Mouse (Mus musculus) heart, postnatal 0 days (tissue): Measurements from ENCODE around the gene Gm49318. TPM values are rescaled to one million over a fixed set of nuclear protein-coding genes. Genes with fewer than 3 reads are reported as not detected.
A peak's percentile ranks its signal among the peaks of the same experiment; 100 is the strongest.

ENCODE experiments used
- ATAC-seq: fragments of 200-750 bp; cut with Nextera tagmentation; 2 replicates; pipeline ENCODE4 v1.8.0; 2017; ENCODE audit warnings: low read depth, moderate number of reproducible peaks, moderate library complexity; ENCODE audit not compliant: insufficient read depth
- DNase-seq: peaks from one replicate; pipeline ENCODE4 v3.0.0-alpha.2; 2016; ENCODE audit warnings: low spot score
- H3K27ac ChIP-seq: fragments of 300-500 bp; sonication (generic); 2 replicates; pipeline ENCODE4 v1.5.1; 2014; ENCODE audit warnings: low read depth, mild to moderate bottlenecking
- H3K27me3 ChIP-seq: fragments of 300-500 bp; sonication (generic); 2 replicates; pipeline ENCODE4 v1.6.1; 2014; ENCODE audit warnings: low read length, mixed read lengths; ENCODE audit not compliant: control insufficient read depth, insufficient read depth
- H3K36me3 ChIP-seq: fragments of 300-500 bp; sonication (generic); replicated peaks from 2 replicates; pipeline ENCODE4 v1.6.1; 2014; ENCODE audit warnings: low read length, mixed read lengths; ENCODE audit not compliant: control insufficient read depth, insufficient read depth
- H3K4me1 ChIP-seq: fragments of 300-500 bp; sonication (generic); 2 replicates; pipeline ENCODE4 v1.6.1; 2014; ENCODE audit warnings: antibody characterized with exemption; ENCODE audit not compliant: control insufficient read depth, insufficient read depth
- H3K4me2 ChIP-seq: fragments of 300-500 bp; sonication (generic); 2 replicates; pipeline ENCODE4 v1.6.1; 2014; ENCODE audit warnings: low read depth, mild to moderate bottlenecking, low read length, moderate library complexity
- H3K4me3 ChIP-seq: fragments of 300-500 bp; sonication (generic); 2 replicates; pipeline ENCODE4 v1.5.1; 2014; ENCODE audit warnings: low read depth, low read length
- H3K9ac ChIP-seq: fragments of 300-500 bp; sonication (generic); replicated peaks from 2 replicates; pipeline ENCODE4 v1.6.1; 2014; ENCODE audit warnings: low read depth, low read length, mixed read lengths
- H3K9me3 ChIP-seq: fragments of 300-500 bp; sonication (generic); replicated peaks from 2 replicates; pipeline ENCODE4 v1.6.1; 2016; ENCODE audit warnings: low read length; ENCODE audit not compliant: control insufficient read depth
- CTCF ChIP-seq: IDR thresholded peaks from 2 replicates; pipeline ENCODE4 v1.5.1; 2016; ENCODE audit warnings: antibody characterized with exemption, control low read depth, low read depth
- EP300 ChIP-seq: IDR thresholded peaks from 2 replicates; pipeline ENCODE4 v1.6.1; 2016; ENCODE audit warnings: antibody characterized with exemption, low read depth
- WGBS: fragments of 180-500 bp; shearing (Covaris S2); extraction: QIAGEN DNeasy Blood & Tissue Kit; methylation state at CpG from one replicate; pipeline ENCODE4 v1.1.7; 2014; 5-methylcytosine and 5-hydroxymethylcytosine counted together
- microRNA-seq: library from miRNA; unstranded; fragments of <30 nt; microRNA quantifications from one replicate; pipeline ENCODE4, GENCODE M21; 2016
- polyA plus RNA-seq: library from polyadenylated mRNA; unstranded; fragments of >200 nt; fragmentation: Nextera tagmentation; extraction: Ambion mirVana; gene quantifications from 2 replicates; pipeline ENCODE4 v1.2.1, GENCODE M21; 2015
- total RNA-seq: library from RNA; depleted of rRNA; stranded (reverse); fragments of >200 nt; gene quantifications from 2 replicates; pipeline ENCODE4 v1.2.3, GENCODE M21; 2014; ENCODE audit warnings: low replicate concordance; rRNA removed

Gm49318 gene
- total and polyA plus RNA-seq, 2 experiments from 2014 or later: not detected

DNA sequence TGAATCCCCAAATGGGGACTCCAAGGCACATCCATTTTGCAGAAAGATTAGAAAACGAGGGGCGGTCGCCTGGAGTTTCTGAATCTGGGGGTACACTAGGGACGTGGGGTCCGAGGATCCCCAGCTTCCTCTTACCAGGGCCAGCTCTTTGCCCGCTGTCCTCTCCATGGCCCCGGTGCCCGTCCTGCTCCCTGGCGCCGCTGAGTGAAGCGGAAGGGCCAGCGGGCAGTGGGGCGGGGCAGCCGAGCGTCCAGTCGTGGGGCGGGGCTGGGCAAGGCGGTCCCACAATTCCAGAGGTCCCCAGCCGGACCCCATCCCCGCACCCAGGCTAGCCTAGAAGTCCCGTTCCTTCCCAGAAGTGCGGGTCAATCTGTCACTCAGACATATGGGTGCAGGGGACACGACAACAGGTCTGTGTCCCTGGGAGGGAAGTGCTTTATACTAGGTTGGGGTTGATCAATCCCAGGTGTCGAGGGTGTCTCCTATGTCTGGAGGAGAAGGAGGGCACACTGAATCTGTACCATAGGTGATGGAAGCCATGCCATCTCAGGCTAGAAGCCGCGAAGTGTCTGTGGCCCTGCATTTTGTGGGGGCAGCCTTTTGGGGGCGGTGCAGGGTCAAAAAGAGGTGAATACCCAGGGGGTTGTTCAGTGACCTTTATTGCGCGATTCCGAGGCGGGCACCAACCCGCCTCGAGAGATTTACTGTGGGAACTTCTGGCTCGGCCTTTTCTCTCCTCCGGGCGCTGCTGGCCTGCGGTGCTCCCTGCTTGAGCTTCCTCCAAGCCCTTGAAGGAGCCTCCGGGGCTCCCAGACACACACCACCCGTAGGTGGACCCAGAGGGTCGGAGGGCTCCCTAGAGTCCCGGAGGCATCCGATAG is 81.6 kb downstream of the Gm49318 start, which contains the start of gene Rgl3:
Gene Rgl3 (minus strand): TSS at position 217 of the 881 bp plus-strand sequence.
- H3K4me1 ChIP-seq: peaks cover 19% of the 10 kb centered on the region
- H3K27ac ChIP-seq: no peak within 1 kb of the TSS
- H3K9me3 ChIP-seq: no peaks in the 10 kb centered on the region
- TF ChIP-seq EP300: no peak
- no peak for TF ChIP-seq CTCF
- peak within 1 kb of the TSS; percentile 40; the same call in 1 of the 2 replicates for H3K9ac ChIP-seq
- H3K4me3 ChIP-seq: peak within 1 kb of the TSS; percentile 57
- WGBS: under 1% methylated on average over 42 of the region's 42 CpGs
- peak within 1 kb of the TSS; percentile 86 for H3K4me2 ChIP-seq
- no peak for DNase-seq
- peak; percentile 38; the same call in 1 of the 2 replicates for ATAC-seq
- H3K27me3 ChIP-seq: peaks cover 90% of the 10 kb centered on the region
- H3K36me3 ChIP-seq: no peaks in the 10 kb centered on the region

- peak overlapping the region; percentile 86 for H3K4me2 ChIP-seq
- peak overlapping the region; percentile 57 for H3K4me3 ChIP-seq
- H3K27ac ChIP-seq: no peak overlapping the region
- no peaks in the 10 kb centered on the region for H3K36me3 ChIP-seq
- peaks cover 84% of the 10 kb centered on the region for H3K27me3 ChIP-seq
- TF ChIP-seq EP300 (no peak), CTCF (no peak)
- ATAC-seq (0 out of 2 replicates have a peak, but pooled peaks have one; percentile 25), DNase-seq (no peak)
- no peaks in the 10 kb centered on the region for H3K9me3 ChIP-seq
- peaks cover 19% of the 10 kb centered on the region for H3K4me1 ChIP-seq
- 3% methylated on average over 32 of the region's 32 CpGs for WGBS
- H3K9ac ChIP-seq: peak overlapping the region; percentile 40; the same call in 1 of the 2 replicates
These were observed 82.5 kb downstream of the Gm49318 start for GRCm38 (mm10) chr9:21988421-21989101.

DNA sequence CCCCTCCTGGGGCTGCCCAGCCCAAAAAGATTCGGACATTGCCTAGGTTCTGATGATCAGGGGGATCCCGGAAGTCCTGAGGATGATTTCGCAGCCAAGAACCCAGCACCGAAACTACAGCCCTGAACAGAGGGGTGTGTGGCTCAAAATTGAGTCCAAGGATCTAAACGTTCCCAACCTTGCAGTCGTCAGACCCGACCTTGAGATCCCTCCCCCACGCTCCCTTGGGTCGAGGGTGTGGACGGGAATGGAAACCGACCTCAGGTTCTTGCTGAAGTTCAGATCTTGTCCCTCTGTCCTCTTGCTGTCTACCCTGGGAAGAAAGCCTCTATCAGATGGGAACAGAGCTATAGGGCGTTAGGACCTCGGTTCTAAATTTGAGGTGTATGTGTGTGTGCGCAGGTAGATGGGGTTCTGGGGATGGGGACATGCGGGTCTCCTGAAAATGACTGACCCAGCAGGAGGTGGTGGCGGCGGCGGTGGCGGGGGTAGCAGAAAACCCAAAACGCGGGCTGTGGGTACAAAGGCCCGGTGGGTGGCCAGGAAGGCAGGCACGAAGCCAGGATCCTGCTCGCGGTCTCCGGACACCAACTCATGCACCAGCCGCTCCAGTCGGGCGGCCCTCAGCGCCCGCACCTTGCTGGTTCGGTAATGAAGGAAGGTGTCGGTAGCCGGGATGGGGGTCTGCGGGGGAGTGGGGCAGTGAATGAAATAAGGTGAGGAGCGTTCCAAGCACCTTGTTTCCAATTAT is 83.3 kb downstream of the Gm49318 start:
- H3K4me1 ChIP-seq: peaks cover 19% of the 10 kb centered on the region
- 0 out of 2 replicates have a peak overlapping the region, but pooled peaks have one; percentile 57 for H3K4me3 ChIP-seq
- 7% methylated on average over 36 of the region's 36 CpGs for WGBS
- H3K4me2 ChIP-seq: peak overlapping the region; percentile 86; the same call in 1 of the 2 replicates
- no peaks in the 10 kb centered on the region for H3K9me3 ChIP-seq
- no peak overlapping the region for H3K27ac ChIP-seq
- H3K36me3 ChIP-seq: no peaks in the 10 kb centered on the region
- no peak overlapping the region for H3K9ac ChIP-seq
- TF ChIP-seq EP300 (no peak), CTCF (no peak)
- DNase-seq (no peak), ATAC-seq (no peak)
- H3K27me3 ChIP-seq: peaks cover 77% of the 10 kb centered on the region

Small RNA genes lying within 50 kb of the gene (microRNA-seq; reads per million reads assigned to microRNA genes)
- gene Mir7084: not detected

Other genes starting within 250 kb of the Gm49318 start
- not detected in 2 replicates for gene Angptl8, start 235.7 kb downstream of the Gm49318 start, total RNA-seq
- gene Angptl8, start 235.7 kb downstream of the Gm49318 start, polyA plus RNA-seq: 0.55 and 0.69 TPM in 2 replicates
- gene Dock6, start 218.6 kb downstream of the Gm49318 start, total RNA-seq: 38.5 and 65.3 TPM in 2 replicates
- 19.1 and 22.7 TPM in 2 replicates for gene Dock6, start 218.6 kb downstream of the Gm49318 start, polyA plus RNA-seq
- gene Rab3d, start 153.1 kb downstream of the Gm49318 start, total RNA-seq: 8.9 and 11.2 TPM in 2 replicates
- 7.7 and 7.9 TPM in 2 replicates for gene Rab3d, start 153.1 kb downstream of the Gm49318 start, polyA plus RNA-seq
- 0.88 TPM in 1 of 2 replicates, not detected in the other for gene Ccdc159, start 143.8 kb downstream of the Gm49318 start, total RNA-seq
- 0.77 and 0.97 TPM in 2 replicates for gene Ccdc159, start 143.8 kb downstream of the Gm49318 start, polyA plus RNA-seq
- 52.6 and 53.9 TPM in 2 replicates for gene Tmem205, start 143.7 kb downstream of the Gm49318 start, total RNA-seq
- gene Tmem205, start 143.7 kb downstream of the Gm49318 start, polyA plus RNA-seq: 44.8 and 47.2 TPM in 2 replicates
- 2.6 and 6.4 TPM in 2 replicates for gene Plppr2, start 134.2 kb downstream of the Gm49318 start, total RNA-seq
- gene Plppr2, start 134.2 kb downstream of the Gm49318 start, polyA plus RNA-seq: 0.86 and 1.4 TPM in 2 replicates
- gene Swsap1, start 115.5 kb downstream of the Gm49318 start, total RNA-seq: 14.3 and 19.5 TPM in 2 replicates
- gene Swsap1, start 115.5 kb downstream of the Gm49318 start, polyA plus RNA-seq: 4.6 and 5.1 TPM in 2 replicates
- gene Epor, start 107.8 kb downstream of the Gm49318 start, total RNA-seq: 0.27 and 2.8 TPM in 2 replicates
- 2.6 and 3.4 TPM in 2 replicates for gene Epor, start 107.8 kb downstream of the Gm49318 start, polyA plus RNA-seq
- gene Rgl3, start 81.8 kb downstream of the Gm49318 start, total RNA-seq: 0.39 and 11.4 TPM in 2 replicates
- 0.63 and 0.75 TPM in 2 replicates for gene Rgl3, start 81.8 kb downstream of the Gm49318 start, polyA plus RNA-seq
- gene Ccdc151, start 68.6 kb downstream of the Gm49318 start, total RNA-seq: 0.15 TPM in 1 of 2 replicates, not detected in the other
- gene Ccdc151, start 68.6 kb downstream of the Gm49318 start, polyA plus RNA-seq: 0.12 and 0.18 TPM in 2 replicates
- gene Prkcsh, start 68.5 kb downstream of the Gm49318 start, total RNA-seq: 49.0 and 58.2 TPM in 2 replicates
- 33.7 and 34.6 TPM in 2 replicates for gene Prkcsh, start 68.5 kb downstream of the Gm49318 start, polyA plus RNA-seq
- gene Elavl3, start 19.2 kb downstream of the Gm49318 start, total RNA-seq: 0.04 and 0.15 TPM in 2 replicates
- gene Elavl3, start 19.2 kb downstream of the Gm49318 start, polyA plus RNA-seq: 0.03 TPM in 1 of 2 replicates, not detected in the other
- 26.1 and 27.4 TPM in 2 replicates for gene Zfp653, start 117 bp upstream of the Gm49318 start, total RNA-seq
- 4.0 and 4.3 TPM in 2 replicates for gene Zfp653, start 117 bp upstream of the Gm49318 start, polyA plus RNA-seq
- 106 and 138 TPM in 2 replicates for gene Ecsit, start 14.2 kb upstream of the Gm49318 start, total RNA-seq
- gene Ecsit, start 14.2 kb upstream of the Gm49318 start, polyA plus RNA-seq: 80.1 and 82.0 TPM in 2 replicates
- 56.3 and 305 TPM in 2 replicates for gene Cnn1, start 28.0 kb upstream of the Gm49318 start, total RNA-seq
- 41.3 and 53.5 TPM in 2 replicates for gene Cnn1, start 28.0 kb upstream of the Gm49318 start, polyA plus RNA-seq
- gene Elof1, start 45.9 kb upstream of the Gm49318 start, total RNA-seq: 86.6 and 132 TPM in 2 replicates
- gene Elof1, start 45.9 kb upstream of the Gm49318 start, polyA plus RNA-seq: 82.3 and 89.1 TPM in 2 replicates
- gene Acp5, start 64.5 kb upstream of the Gm49318 start, total RNA-seq: 0.77 and 4.4 TPM in 2 replicates
- 2.0 TPM in 2 replicates for gene Acp5, start 64.5 kb upstream of the Gm49318 start, polyA plus RNA-seq
- gene Pigyl, start 85.6 kb upstream of the Gm49318 start, total RNA-seq: 7.4 and 28.1 TPM in 2 replicates
- gene Pigyl, start 85.6 kb upstream of the Gm49318 start, polyA plus RNA-seq: 61.7 and 68.1 TPM in 2 replicates
- gene Zfp872, start 116.8 kb upstream of the Gm49318 start, total RNA-seq: not detected in 2 replicates
- gene Zfp872, start 116.8 kb upstream of the Gm49318 start, polyA plus RNA-seq: not detected in 2 replicates
- gene Zfp809, start 154.5 kb upstream of the Gm49318 start, total RNA-seq: 7.5 and 12.6 TPM in 2 replicates
- 14.6 and 16.7 TPM in 2 replicates for gene Zfp809, start 154.5 kb upstream of the Gm49318 start, polyA plus RNA-seq
- gene Zfp599, start 188.6 kb upstream of the Gm49318 start, total RNA-seq: 0.50 and 1.5 TPM in 2 replicates
- gene Zfp599, start 188.6 kb upstream of the Gm49318 start, polyA plus RNA-seq: 1.7 TPM in 2 replicates
- gene Zfp810, start 236.4 kb upstream of the Gm49318 start, total RNA-seq: 16.7 and 27.8 TPM in 2 replicates
- gene Zfp810, start 236.4 kb upstream of the Gm49318 start, polyA plus RNA-seq: 13.1 and 14.3 TPM in 2 replicates